Mouse (Mus musculus) forebrain, embryonic 15.5 days (tissue): ENCODE measurements around the gene Cox17. TPM values are rescaled to one million over a fixed set of nuclear protein-coding genes. Genes with fewer than 3 reads are reported as not detected.

Experiments
- ATAC-seq: fragments of 200-750 bp; cut with Nextera tagmentation; replicated peaks from 2 replicates; pipeline ENCODE4 v1.8.0; 2017; ENCODE audit warnings: mild to moderate bottlenecking, moderate TSS enrichment, moderate library complexity
- H3K27ac ChIP-seq: fragments of 300-500 bp; sonication (generic); replicated peaks from 2 replicates; pipeline ENCODE4 v1.5.1; 2015; ENCODE audit warnings: mild to moderate bottlenecking, inconsistent platforms
- H3K27me3 ChIP-seq: fragments of 300-500 bp; sonication (generic); 2 replicates; pipeline ENCODE4 v1.6.1; 2015; ENCODE audit warnings: inconsistent platforms
- H3K36me3 ChIP-seq: fragments of 300-500 bp; sonication (generic); 2 replicates; pipeline ENCODE4 v1.6.1; 2015; ENCODE audit warnings: mild to moderate bottlenecking, inconsistent platforms
- H3K4me1 ChIP-seq: fragments of 300-500 bp; sonication (generic); 2 replicates; pipeline ENCODE4 v1.6.1; 2015; ENCODE audit warnings: inconsistent platforms
- H3K4me2 ChIP-seq: fragments of 300-500 bp; sonication (generic); replicated peaks from 2 replicates; pipeline ENCODE4 v1.6.1; 2015; ENCODE audit warnings: mild to moderate bottlenecking, inconsistent platforms
- H3K4me3 ChIP-seq: fragments of 300-500 bp; sonication (generic); 2 replicates; pipeline ENCODE4 v1.5.1; 2015; ENCODE audit warnings: mild to moderate bottlenecking, inconsistent platforms
- H3K9ac ChIP-seq: fragments of 300-500 bp; sonication (generic); replicated peaks from 2 replicates; pipeline ENCODE4 v1.6.1; 2015; ENCODE audit warnings: mild to moderate bottlenecking, inconsistent platforms
- H3K9me3 ChIP-seq: fragments of 300-500 bp; sonication (generic); 2 replicates; pipeline ENCODE4 v1.6.1; 2016; ENCODE audit warnings: inconsistent platforms
- WGBS: fragments of 180-500 bp; shearing (Covaris S2); methylation state at CpG from one replicate; pipeline ENCODE4 v1.1.7; 2015; ENCODE audit warnings: mixed read lengths; 5-methylcytosine and 5-hydroxymethylcytosine counted together
- polyA plus RNA-seq: library from polyadenylated mRNA; unstranded; fragments of >200 nt; fragmentation: Nextera tagmentation; extraction: Ambion mirVana; gene quantifications from 2 replicates; pipeline ENCODE4 v1.2.1, GENCODE M21; 2015

Cox17 gene
- polyA plus RNA-seq, 1 experiment from 2014 or later = 102 TPM

- 82% methylated on average over 7 of the region's 7 CpGs for WGBS
- Histone ChIP-seq H3K4me2 (no peak overlapping the region), H3K9me3 (no peaks in the 10 kb centered on the region), H3K36me3 (peaks cover 28% of the 10 kb centered on the region), H3K27me3 (no peaks in the 10 kb centered on the region), H3K4me1 (peaks cover 13% of the 10 kb centered on the region), H3K27ac (no peak overlapping the region; the same call in 1 of the 2 replicates), H3K4me3 (no peak overlapping the region), H3K9ac (no peak overlapping the region)
- no peak for ATAC-seq
Measured at GRCm38 (mm10) chr16:38352031-38352430, 5.2 kb downstream of the Cox17 start.

GRCm38 (mm10) chr16:38352851-38353250, 6.1 kb downstream of the Cox17 start:
- no peak for ATAC-seq
- Histone ChIP-seq H3K4me2 (no peak overlapping the region), H3K36me3 (peaks cover 28% of the 10 kb centered on the region), H3K4me1 (peaks cover 8% of the 10 kb centered on the region), H3K27me3 (no peaks in the 10 kb centered on the region), H3K9ac (no peak overlapping the region), H3K9me3 (no peaks in the 10 kb centered on the region), H3K27ac (no peak overlapping the region), H3K4me3 (no peak overlapping the region)

GRCm38 (mm10) chr16:38353642-38354041, 6.9 kb downstream of the Cox17 start:
- Histone ChIP-seq H3K4me2 (no peak overlapping the region), H3K36me3 (peaks cover 28% of the 10 kb centered on the region), H3K9me3 (no peaks in the 10 kb centered on the region), H3K4me3 (no peak overlapping the region), H3K27ac (no peak overlapping the region), H3K9ac (no peak overlapping the region), H3K27me3 (no peaks in the 10 kb centered on the region), H3K4me1 (no peaks in the 10 kb centered on the region)
- no peak for ATAC-seq
- WGBS = 91% methylated on average over 2 of the region's 2 CpGs

GRCm38 (mm10) chr16:38354185-38354913, 7.6 kb downstream of the Cox17 start:
- Histone ChIP-seq H3K9ac (no peak overlapping the region), H3K27ac (no peak overlapping the region), H3K4me2 (no peak overlapping the region), H3K36me3 (peaks cover 26% of the 10 kb centered on the region), H3K4me1 (no peaks in the 10 kb centered on the region), H3K27me3 (no peaks in the 10 kb centered on the region), H3K9me3 (no peaks in the 10 kb centered on the region), H3K4me3 (no peak overlapping the region)
- WGBS = 95% methylated on average over 5 of the region's 5 CpGs
- no peak for ATAC-seq

DNA sequence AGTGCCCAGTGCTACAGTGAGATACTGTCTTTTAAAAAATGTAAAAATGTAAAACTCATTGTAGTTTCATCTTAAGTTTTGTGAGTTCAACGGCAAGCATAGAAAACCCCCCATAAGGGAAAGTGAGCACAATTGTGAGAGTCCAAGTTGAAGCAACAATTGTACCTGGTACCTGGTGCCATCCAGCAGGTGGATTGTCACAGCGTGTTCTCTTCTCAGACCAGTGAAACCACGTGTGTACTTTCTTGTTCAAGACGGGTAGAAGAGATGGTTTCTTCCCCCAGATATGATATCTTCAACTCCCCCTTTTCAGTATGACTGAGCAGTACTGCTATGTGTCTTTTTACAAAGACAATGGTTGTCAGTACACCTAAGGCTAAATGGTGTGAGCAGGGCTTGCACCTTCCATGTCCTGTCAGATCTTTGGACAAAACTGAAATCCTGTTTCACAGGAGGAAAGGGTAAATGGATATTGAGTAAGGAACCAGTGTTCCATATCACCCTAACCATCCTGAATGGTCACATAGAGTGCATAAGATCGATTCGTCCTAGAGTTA, 11.5 kb downstream of the Cox17 start:
- Histone ChIP-seq H3K4me3 (no peak overlapping the region), H3K4me1 (no peaks in the 10 kb centered on the region), H3K36me3 (no peaks in the 10 kb centered on the region), H3K4me2 (no peak overlapping the region), H3K9ac (no peak overlapping the region), H3K9me3 (no peaks in the 10 kb centered on the region), H3K27me3 (no peaks in the 10 kb centered on the region), H3K27ac (no peak overlapping the region)
- 93% methylated on average over 6 of the region's 6 CpGs for WGBS
- no peak for ATAC-seq

- Histone ChIP-seq H3K9ac (no peak overlapping the region), H3K9me3 (no peaks in the 10 kb centered on the region), H3K27ac (no peak overlapping the region), H3K4me1 (no peaks in the 10 kb centered on the region), H3K4me2 (no peak overlapping the region), H3K27me3 (no peaks in the 10 kb centered on the region), H3K4me3 (no peak overlapping the region), H3K36me3 (no peaks in the 10 kb centered on the region)
- WGBS = 90% methylated on average over 2 of the region's 2 CpGs
- no peak for ATAC-seq
Measured at GRCm38 (mm10) chr16:38359241-38359640, 12.4 kb downstream of the Cox17 start.

DNA sequence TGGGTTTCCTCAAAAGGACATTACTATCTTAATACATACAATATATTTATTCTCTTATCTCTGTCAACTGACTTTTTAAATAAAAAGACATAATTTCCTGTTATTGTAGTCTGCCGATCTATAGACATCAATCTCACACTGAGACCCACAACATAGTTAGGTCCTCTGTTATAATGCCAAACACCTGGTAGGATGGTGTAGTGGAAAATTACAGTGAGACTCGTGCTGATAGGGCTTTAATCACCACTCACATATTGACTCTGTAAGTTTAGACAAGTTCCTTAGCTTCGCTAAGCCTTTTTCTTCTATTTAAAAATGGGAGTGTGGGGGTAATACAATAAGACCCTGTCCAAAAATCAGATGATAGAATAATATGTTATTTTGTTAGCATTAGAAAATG, 13.1 kb downstream of the Cox17 start:
- ATAC-seq = no peak
- H3K4me1 ChIP-seq = no peaks in the 10 kb centered on the region
- no peaks in the 10 kb centered on the region for H3K9me3 ChIP-seq
- no peak overlapping the region for H3K27ac ChIP-seq
- 81% methylated on average over 3 of the region's 3 CpGs for WGBS
- H3K4me2 ChIP-seq = no peak overlapping the region
- H3K4me3 ChIP-seq = no peak overlapping the region
- no peak overlapping the region for H3K9ac ChIP-seq
- no peaks in the 10 kb centered on the region for H3K36me3 ChIP-seq
- H3K27me3 ChIP-seq = no peaks in the 10 kb centered on the region

- Histone ChIP-seq H3K27ac (no peak overlapping the region), H3K36me3 (no peaks in the 10 kb centered on the region), H3K4me1 (no peaks in the 10 kb centered on the region), H3K4me3 (no peak overlapping the region), H3K9me3 (no peaks in the 10 kb centered on the region), H3K4me2 (no peak overlapping the region), H3K27me3 (no peaks in the 10 kb centered on the region), H3K9ac (no peak overlapping the region)
- 16% methylated on average over 2 of the region's 2 CpGs for WGBS
- ATAC-seq = no peak
Measured at GRCm38 (mm10) chr16:38360317-38360716, 13.5 kb downstream of the Cox17 start.

DNA sequence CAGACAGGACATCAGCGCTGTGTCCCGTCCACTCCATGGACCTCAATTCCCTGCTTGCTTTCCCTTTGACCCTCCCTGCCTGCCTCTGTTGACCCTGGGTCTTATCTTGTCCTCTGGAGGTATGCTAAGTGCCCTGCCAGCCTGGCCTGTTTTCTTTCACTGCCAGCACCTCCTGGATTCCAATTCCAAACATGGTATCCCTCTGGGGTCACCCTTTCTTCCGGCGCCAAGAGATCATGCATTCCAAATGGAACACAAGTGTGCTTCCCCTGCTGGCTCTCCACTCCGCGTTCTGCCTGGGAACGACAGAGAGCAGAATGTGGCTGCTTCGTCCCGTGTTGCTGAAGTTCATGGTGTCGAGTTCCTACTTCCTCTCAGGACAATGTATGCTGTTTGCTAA, 15.1 kb downstream of the Cox17 start, which contains the start of gene Popdc2:
Gene Popdc2, plus strand, starts transcription at position 277 of the 400 bp plus-strand sequence.
- Histone ChIP-seq H3K27me3 (no peaks in the 10 kb centered on the region), H3K4me1 (no peaks in the 10 kb centered on the region), H3K9me3 (no peaks in the 10 kb centered on the region), H3K4me3 (no peak within 1 kb of the TSS), H3K4me2 (no peak within 1 kb of the TSS), H3K9ac (no peak within 1 kb of the TSS), H3K36me3 (no peaks in the 10 kb centered on the region), H3K27ac (no peak within 1 kb of the TSS)
- ATAC-seq = no peak
- WGBS = 80% methylated on average over 10 of the region's 10 CpGs

DNA sequence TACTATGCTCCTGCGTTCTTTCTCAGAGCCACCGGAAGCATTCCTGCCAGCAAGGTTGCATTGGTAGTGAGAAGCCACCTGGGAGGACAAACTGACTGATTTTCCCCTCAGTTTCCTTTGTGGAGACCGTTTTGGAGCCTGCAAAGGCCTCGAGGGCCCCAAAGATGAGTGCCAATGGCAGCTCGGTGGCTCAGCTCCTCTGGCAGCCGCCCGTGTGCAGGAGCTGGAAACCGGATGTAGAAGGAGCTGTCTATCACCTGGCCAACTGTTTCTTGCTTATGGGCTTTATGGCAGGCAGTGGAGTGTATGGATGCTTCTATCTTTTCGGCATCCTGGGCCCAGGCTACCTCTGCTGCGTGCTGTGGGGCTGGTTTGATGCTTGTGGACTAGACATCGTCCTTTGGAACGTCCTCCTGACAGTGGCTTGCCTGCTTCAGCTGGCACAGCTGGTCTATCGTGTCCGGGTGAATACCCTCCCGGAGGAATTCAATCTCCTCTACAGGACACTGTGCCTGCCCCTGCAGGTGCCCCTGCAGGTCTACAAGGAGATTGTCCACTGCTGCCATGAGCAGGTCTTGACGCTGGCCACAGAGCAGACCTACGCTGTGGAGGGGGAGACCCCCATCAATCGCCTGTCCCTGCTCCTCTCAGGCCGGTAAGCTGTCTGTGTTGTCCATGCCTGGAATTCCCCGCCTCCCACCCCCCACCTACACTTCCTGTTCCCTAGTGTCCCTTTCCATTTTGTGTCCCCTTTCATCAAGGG, 15.9 kb downstream of the Cox17 start:
- 86% methylated on average over 20 of the region's 20 CpGs for WGBS
- Histone ChIP-seq H3K4me2 (no peak overlapping the region), H3K36me3 (no peaks in the 10 kb centered on the region), H3K4me3 (no peak overlapping the region), H3K27ac (no peak overlapping the region), H3K9me3 (no peaks in the 10 kb centered on the region), H3K27me3 (no peaks in the 10 kb centered on the region), H3K4me1 (no peaks in the 10 kb centered on the region), H3K9ac (no peak overlapping the region)
- no peak for ATAC-seq

DNA sequence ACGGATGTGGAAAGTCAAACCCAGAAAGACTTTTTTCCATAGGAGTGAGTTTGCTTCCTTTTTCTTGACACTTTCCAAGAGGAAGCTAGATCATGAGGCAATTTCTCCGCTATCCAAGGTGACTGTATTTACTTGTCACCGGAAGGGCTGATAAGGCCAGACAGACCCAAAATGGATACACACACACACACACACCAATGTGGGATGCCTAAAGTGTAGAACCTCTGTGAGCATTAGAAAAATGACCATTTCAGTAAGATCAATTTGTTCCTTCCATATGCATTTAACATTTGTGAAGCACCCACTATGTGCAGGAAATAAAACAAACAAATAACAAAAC, 16.4 kb downstream of the Cox17 start:
- 95% methylated on average over 3 of the region's 3 CpGs for WGBS
- no peak for ATAC-seq
- no peak overlapping the region for H3K9ac ChIP-seq
- no peak overlapping the region for H3K4me2 ChIP-seq
- no peaks in the 10 kb centered on the region for H3K9me3 ChIP-seq
- H3K27ac ChIP-seq = no peak overlapping the region
- H3K36me3 ChIP-seq = no peaks in the 10 kb centered on the region
- no peaks in the 10 kb centered on the region for H3K4me1 ChIP-seq
- H3K4me3 ChIP-seq = no peak overlapping the region
- no peaks in the 10 kb centered on the region for H3K27me3 ChIP-seq

DNA sequence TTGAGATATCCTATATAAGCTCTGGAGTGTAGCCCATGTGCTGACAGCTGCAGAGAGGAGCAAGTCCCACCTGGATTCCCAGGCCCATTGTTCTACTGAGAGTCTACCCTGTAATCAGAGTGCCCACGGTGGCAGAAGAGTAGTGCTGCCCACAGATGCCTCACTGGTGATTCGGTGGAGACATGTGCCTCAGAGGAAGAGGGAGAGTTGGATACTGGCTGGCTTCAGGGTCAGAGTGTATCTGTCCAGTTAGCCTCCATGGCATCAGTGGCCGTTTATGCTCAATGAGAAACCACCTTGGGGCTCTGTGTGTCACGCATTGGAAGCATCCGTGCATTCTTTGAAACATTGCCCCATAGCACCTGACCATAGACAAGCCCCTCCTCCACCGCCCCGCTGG, 16.9 kb downstream of the Cox17 start:
- no peak overlapping the region for H3K4me2 ChIP-seq
- no peaks in the 10 kb centered on the region for H3K9me3 ChIP-seq
- no peak overlapping the region for H3K27ac ChIP-seq
- no peak overlapping the region for H3K4me3 ChIP-seq
- H3K4me1 ChIP-seq = peaks cover 2% of the 10 kb centered on the region; the same call in 1 of the 2 replicates
- H3K27me3 ChIP-seq = no peaks in the 10 kb centered on the region
- no peak for ATAC-seq
- H3K36me3 ChIP-seq = no peaks in the 10 kb centered on the region
- no peak overlapping the region for H3K9ac ChIP-seq
- WGBS = 89% methylated on average over 7 of the region's 7 CpGs
